Mouse (Mus musculus) 3134 (cell line): ENCODE results near the gene Ankrd50.

Experiments
- DNase-seq: peaks from one replicate; pipeline ENCODE4 v3.0.0-alpha.2; 2011; ENCODE audit warnings: low spot score; ENCODE audit not compliant: insufficient read length; ENCODE audit errors: extremely low read depth

Ankrd50 gene

GRCm38 (mm10) chr3:38466880-38467405 is 17.7 kb downstream of the Ankrd50 start:
- no peak for DNase-seq

GRCm38 (mm10) chr3:38466139-38466538 is 18.5 kb downstream of the Ankrd50 start:
- no peak for DNase-seq

DNA sequence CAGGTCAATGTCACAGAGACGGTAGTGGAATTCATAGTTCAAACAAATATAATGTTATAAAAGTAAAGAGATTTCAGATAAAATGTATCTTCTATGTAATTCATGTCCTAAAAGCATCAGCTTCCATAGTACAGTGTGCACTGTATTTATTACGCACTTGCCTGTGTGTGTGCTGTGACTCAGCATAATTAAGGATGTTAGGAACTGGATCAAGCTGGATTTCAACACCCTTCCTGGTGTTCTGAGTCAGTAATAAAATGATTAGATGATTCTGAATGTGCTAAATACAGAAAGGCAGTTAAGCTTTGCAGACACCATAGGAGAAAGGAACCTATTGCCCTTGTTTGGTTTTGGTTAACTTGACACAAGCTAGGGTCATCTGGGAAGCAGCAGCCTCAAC is 21.5 kb downstream of the Ankrd50 start:
- no peak for DNase-seq

GRCm38 (mm10) chr3:38461742-38462141 is 22.9 kb downstream of the Ankrd50 start:
- DNase-seq = no peak

GRCm38 (mm10) chr3:38460250-38460624 is 24.4 kb downstream of the Ankrd50 start:
- no peak for DNase-seq

DNA sequence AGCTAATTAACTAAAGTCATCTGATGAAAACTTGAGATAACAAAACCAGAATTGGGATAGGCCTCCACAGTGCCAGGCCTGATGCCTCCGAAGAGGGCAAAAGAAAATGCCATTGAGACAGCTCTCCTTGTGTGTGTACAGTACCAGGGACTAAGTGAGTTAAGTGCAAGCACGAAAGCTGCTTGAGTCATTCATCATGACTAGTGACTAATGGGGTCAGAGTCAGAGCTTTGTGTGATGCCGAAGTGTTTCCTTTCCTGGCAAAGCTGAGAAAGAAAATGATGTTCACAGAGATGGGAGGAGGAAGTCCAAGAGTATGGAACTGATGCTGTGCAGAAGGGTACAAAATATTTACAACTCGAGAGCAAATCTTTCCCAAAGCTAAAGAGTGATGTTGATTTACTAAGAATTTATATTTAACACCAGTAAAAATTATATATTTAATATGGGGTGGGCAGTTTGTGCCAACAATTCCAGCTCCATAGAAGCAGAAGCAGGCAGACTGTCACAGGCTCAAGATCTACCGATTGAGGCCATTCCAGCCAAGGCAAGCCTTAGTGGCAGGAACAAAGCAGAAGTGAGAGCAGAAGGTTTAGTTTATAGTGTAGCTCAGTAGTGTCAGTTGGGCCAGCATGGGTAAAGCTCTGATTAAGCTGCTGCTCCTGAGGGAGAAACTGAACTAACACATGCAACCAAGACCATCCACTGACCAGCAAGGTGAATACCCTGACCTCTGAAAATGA is 25.0 kb downstream of the Ankrd50 start:
- DNase-seq = no peak

DNA sequence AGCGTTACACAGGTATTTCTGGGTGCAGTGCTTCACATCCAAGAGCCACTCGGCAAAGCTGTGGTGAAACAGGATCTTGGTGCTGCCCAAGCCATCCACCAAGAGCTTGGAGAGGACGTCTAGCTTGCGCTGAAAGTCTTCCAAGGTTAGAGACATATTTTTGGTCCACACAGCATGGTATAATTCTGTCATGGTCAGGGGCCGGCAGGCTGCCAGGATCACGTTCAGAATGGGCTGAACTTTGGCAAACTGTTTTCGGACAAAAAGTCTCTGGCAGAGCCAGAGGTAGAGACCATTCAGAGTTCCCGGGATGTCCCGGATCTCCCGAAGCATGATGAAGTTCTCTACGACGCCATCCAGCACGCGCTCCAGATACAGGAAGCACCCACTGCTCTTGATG is 27.6 kb downstream of the Ankrd50 start:
- DNase-seq = no peak

DNA sequence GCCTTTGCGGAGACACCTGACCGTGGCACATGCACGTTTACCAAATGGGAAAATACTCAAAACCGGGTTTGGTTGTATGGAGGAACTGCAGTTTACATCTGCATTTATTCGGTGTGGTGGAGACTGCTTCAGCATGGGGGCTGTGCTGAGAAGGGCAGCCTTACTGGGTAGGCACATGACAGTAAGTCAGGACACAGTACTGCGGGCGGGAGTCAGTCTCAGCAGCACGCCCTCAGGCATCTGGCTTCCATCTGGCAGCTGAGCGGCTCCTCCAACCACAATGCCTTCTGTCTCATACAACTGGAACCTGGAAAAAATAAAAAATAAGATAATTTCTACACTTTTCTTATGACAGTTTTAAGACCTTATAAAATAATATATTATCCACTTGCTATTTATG is 32.4 kb downstream of the Ankrd50 start:
- DNase-seq = no peak

- no peak for DNase-seq
Observed at GRCm38 (mm10) chr3:38446586-38446985, 38.1 kb downstream of the Ankrd50 start.

DNA sequence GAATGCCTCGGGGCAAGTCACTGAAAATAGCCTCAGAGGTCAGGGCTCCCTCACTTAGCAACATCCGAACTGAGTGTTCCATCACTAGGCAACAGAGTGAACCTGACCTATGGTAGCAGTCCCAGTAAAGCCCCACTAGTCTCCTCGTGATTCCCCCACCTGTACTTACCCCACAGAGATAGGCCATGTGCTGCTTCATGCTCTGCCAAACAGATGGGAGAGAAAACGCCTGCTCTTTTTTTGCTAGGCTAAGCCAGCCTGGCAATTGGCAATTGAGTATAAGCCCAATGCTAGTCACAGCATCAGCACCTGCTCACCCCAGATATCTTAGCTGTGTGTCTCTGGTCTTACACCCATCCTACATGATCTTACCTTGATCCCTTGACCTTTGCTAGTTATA is 40.8 kb downstream of the Ankrd50 start:
- DNase-seq = no peak

DNA sequence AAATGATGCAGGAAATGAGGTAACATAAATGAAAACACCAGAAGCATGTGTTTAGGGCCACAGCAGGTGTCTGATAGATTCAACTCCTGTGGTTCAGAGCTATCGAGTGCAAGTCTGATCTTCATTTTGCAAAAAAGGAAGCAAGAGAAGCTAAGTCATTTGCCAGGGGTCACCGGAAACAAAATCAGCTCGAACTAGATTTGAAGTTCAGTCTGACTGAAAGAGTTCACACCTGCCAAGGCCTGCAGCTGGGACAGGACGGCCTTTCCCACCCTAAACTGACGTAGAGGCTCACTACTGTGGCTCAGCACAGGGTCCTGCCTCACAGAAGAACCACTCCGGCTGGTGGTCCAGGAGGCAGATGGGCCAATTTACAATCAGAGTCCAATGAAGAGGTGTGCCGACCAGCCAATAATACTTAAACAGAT is 44.1 kb downstream of the Ankrd50 start:
- DNase-seq = no peak

DNA sequence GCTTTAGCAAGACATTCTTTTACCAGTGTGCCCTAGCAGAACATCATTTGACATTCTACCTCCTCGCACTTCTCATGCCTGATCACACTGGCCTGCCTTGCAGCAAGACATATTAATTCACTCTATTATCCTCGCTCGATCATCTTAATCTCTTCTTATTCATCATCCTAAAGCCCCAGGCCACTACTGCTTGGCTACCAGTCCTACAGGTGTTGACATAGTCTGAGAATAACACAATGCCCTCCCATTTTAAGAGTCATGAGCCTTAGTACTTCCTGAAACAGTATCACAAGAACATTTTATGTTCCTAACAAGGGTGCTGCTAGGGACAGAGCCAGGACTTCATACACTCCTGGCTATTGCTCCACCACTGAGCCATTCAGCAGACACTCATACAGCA is 48.0 kb downstream of the Ankrd50 start:
- DNase-seq = no peak

DNA sequence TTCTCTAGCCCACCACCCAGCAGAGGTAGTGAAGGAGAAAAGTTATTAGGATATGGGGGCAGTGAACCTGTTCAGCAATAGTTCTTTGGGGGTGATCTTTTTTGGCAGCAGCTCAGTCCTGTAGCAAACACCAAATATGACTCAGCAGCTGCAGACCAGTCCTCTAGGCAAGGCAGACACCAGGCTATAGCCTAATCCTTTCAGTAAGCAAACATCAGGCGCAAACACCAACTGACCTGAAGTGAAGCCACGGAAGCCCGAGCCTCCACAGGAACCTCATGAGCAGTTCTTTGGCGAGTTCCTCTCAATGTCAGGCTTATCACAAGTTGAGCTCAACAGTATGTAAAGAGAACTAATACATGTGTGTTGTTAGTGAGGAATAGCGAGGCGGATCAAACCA is 48.8 kb downstream of the Ankrd50 start:
- no peak for DNase-seq

DNA sequence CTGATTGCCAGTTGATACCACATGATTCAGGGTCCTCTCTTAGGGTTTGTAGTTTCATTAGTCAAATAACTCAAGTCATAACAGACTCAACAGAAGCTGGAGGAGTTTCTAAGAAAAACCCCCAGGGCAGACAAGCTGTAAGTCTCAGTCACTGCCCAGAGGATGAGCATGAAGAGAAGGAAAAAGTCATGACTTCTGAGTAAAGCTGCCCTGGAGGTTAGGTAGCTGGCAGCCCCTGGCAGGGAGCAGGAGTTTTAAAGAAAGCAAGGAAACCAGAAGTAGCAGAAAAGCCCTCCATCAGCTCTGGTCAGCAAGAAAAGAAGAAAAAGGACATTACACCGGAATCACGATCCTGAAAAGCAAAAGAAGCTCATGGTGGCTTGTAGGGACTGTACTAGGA is 50.2 kb downstream of the Ankrd50 start:
- no peak for DNase-seq

DNA sequence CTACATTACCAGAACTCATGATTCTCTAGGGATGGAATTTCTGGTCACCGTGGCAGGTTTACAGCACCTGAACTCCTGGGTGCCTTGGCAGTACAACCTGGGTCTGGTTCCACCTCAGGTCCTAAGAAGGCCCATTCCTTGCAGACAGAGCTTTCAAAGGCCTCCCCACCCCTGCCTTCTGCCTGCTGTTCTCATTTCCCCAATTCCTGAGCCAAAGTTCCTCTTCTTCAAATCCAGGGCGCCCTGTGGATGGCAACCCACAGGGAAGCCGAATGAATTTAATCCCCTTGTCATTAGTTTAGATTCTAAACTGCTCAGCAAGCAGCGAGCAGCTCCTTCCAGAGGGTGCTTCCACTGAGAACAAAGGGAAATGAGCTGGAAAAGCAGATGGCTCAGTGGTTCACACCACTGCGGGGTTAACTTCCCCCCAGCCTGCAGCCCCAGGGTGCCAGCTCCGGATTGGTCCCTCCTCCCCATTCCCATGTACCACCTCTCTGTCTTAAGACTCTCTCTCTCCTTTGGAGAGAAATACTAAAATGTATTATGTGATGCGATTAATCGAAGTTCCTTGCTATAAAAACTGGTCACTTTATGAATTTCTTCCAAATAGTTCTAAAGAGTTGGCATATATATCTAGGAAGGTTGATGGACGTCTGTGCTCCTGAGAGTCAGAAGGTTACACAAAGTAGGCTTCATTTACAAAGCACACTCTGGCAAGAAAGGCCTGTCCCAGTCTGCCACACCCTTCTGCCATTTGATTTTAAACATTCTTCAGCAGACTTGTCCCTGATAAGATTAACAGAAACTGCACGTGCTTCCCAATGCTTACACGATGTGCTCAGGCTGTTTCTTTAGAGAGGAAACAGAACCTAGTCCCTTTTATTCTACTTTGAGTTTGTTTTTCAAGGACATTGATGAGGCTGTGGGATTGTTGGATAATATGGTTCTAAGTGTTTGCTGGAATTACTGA is 50.9 kb downstream of the Ankrd50 start:
- no peak for DNase-seq

DNA sequence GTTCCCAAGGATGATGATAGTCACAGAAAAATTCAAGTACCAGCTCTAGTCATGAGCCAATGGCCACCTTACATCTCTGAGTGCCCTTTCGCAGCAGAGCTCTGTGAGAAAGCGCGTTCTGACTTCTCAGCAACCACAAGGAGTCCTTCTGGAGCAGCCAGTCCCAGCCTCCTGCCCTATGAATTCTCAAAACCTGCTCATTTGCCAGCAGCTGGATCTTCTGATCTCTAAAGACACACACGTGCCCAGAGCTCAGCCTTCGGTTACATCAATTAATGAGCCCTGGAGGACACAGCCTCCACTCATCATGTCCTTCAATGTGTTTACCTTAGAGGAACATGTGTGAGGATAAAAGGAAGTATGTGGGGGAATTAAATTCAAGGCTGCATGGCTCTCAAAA is 53.2 kb downstream of the Ankrd50 start:
- no peak for DNase-seq

GRCm38 (mm10) chr3:38431042-38431441 is 53.6 kb downstream of the Ankrd50 start:
- DNase-seq = no peak

DNA sequence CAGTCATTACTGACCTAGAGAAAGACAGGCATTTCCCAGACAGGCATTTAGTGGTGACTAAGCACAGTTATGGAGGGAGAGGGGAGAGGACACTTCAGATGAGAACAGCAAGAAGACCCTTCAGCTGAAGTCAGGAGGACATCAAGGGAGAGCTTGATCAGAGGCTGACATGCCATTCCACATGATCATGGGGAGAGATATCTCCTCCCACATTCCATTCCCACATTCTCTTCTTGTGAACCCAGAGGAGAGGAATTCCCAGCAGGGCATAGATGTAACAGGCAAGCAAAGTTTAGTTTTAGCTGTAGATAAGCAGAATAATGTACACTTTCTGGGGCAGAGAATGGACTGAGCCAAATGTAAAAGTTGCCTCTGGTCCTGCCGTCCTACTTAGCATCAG is 57.4 kb downstream of the Ankrd50 start:
- no peak for DNase-seq

- DNase-seq = no peak
Observed at GRCm38 (mm10) chr3:38423966-38424365, 60.7 kb downstream of the Ankrd50 start.

- no peak for DNase-seq
Observed at GRCm38 (mm10) chr3:38419896-38420295, 64.7 kb downstream of the Ankrd50 start.

- no peak for DNase-seq
Observed at GRCm38 (mm10) chr3:38415292-38415930, 69.2 kb downstream of the Ankrd50 start.
